Mouse (Mus musculus): Measurements from ENCODE around the gene Klf1. TPM values are rescaled to one million over a fixed set of nuclear protein-coding genes. Genes with fewer than 3 reads are reported as not detected.

Klf1 gene
- total RNA-seq, 1 experiment: 0.31 TPM

- Histone ChIP-seq H3K4me3 (ENCODE audit: insufficient read depth in 1 of 2, low read depth in 1 of 2, low read length in 2 of 2, poor library complexity in 1 of 2, severe bottlenecking in 1 of 2) (no peak overlapping the region), H3K9me3 (ENCODE audit: control insufficient read depth, insufficient read depth, low read depth, low read length) (no peaks in the 10 kb centered on the region), H3K27ac (ENCODE audit: insufficient read depth, low read depth, low read length, poor library complexity, severe bottlenecking) (no peak overlapping the region), H3K36me3 (ENCODE audit: control insufficient read depth, insufficient read depth, low read length, poor library complexity, severe bottlenecking) (peaks cover 7% of the 10 kb centered on the region), H3K9ac (ENCODE audit: insufficient read depth, low read depth, low read length, poor library complexity, severe bottlenecking) (no peak overlapping the region), H3K4me1 (ENCODE audit: control insufficient read depth in 2 of 2, insufficient read depth in 2 of 2, low read length in 2 of 2, poor library complexity in 1 of 2) (no peaks in the 10 kb centered on the region)
- TF ChIP-seq ZNF384 (IDR thresholded peaks at IDR 0.05; ENCODE audit: low read depth, low read length) (no peak), ZC3H11A (IDR thresholded peaks at IDR 0.05; ENCODE audit: borderline replicate concordance, low read depth, low read length) (no peak), MAFK (IDR thresholded peaks at IDR 0.05; ENCODE audit: insufficient read depth, low read depth, low read length) (no peak), HCFC1 (IDR thresholded peaks at IDR 0.05; ENCODE audit: borderline replicate concordance, insufficient read depth, low read length) (no peak), CHD2 (IDR thresholded peaks at IDR 0.05; ENCODE audit: low read depth, low read length) (no peak)
- no peak for DNase-seq (ENCODE audit: low read depth, low spot score)
- in situ Hi-C loops (cut with MboI; ENCODE audit: low sequenced_read_pairs in 2 of 2, unreplicated experiment in 2 of 2): no loop called here
Observed at GRCm38 (mm10) chr8:84878915-84879314, 22.8 kb upstream of the Klf1 start.

GRCm38 (mm10) chr8:84884728-84885127 is 17.0 kb upstream of the Klf1 start:
- Histone ChIP-seq H3K9ac (ENCODE audit: insufficient read depth, low read depth, low read length, poor library complexity, severe bottlenecking) (no peak overlapping the region), H3K9me3 (ENCODE audit: control insufficient read depth, insufficient read depth, low read depth, low read length) (no peaks in the 10 kb centered on the region), H3K27ac (ENCODE audit: insufficient read depth, low read depth, low read length, poor library complexity, severe bottlenecking) (no peak overlapping the region), H3K4me3 (ENCODE audit: insufficient read depth in 1 of 2, low read depth in 1 of 2, low read length in 2 of 2, poor library complexity in 1 of 2, severe bottlenecking in 1 of 2) (no peak overlapping the region), H3K4me1 (ENCODE audit: control insufficient read depth in 2 of 2, insufficient read depth in 2 of 2, low read length in 2 of 2, poor library complexity in 1 of 2) (no peaks in the 10 kb centered on the region), H3K36me3 (ENCODE audit: control insufficient read depth, insufficient read depth, low read length, poor library complexity, severe bottlenecking) (peaks cover 27% of the 10 kb centered on the region)
- in situ Hi-C loops (cut with MboI; ENCODE audit: low sequenced_read_pairs in 2 of 2, unreplicated experiment in 2 of 2): no loop called here
- no peak for TF ChIP-seq HCFC1 (IDR thresholded peaks at IDR 0.05; ENCODE audit: borderline replicate concordance, insufficient read depth, low read length)
- no peak for DNase-seq (ENCODE audit: low read depth, low spot score)

GRCm38 (mm10) chr8:84888280-84888679 is 13.4 kb upstream of the Klf1 start:
- in situ Hi-C loops (cut with MboI; ENCODE audit: low sequenced_read_pairs in 2 of 2, unreplicated experiment in 2 of 2): no loop called here
- no peak overlapping the region for H3K27ac ChIP-seq (ENCODE audit: insufficient read depth, low read depth, low read length, poor library complexity, severe bottlenecking)
- H3K4me1 ChIP-seq (ENCODE audit: control insufficient read depth in 2 of 2, insufficient read depth in 2 of 2, low read length in 2 of 2, poor library complexity in 1 of 2): no peaks in the 10 kb centered on the region; a peak in 1 of 4 replicates
- no peaks in the 10 kb centered on the region for H3K9me3 ChIP-seq (ENCODE audit: control insufficient read depth, insufficient read depth, low read depth, low read length)
- H3K36me3 ChIP-seq (ENCODE audit: control insufficient read depth, insufficient read depth, low read length, poor library complexity, severe bottlenecking): peaks cover 34% of the 10 kb centered on the region
- DNase-seq (ENCODE audit: low read depth, low spot score): no peak
- no peak overlapping the region for H3K9ac ChIP-seq (ENCODE audit: insufficient read depth, low read depth, low read length, poor library complexity, severe bottlenecking)
- TF ChIP-seq CHD2 (IDR thresholded peaks at IDR 0.05; ENCODE audit: low read depth, low read length) (no peak), HCFC1 (IDR thresholded peaks at IDR 0.05; ENCODE audit: borderline replicate concordance, insufficient read depth, low read length) (no peak), ZNF384 (IDR thresholded peaks at IDR 0.05; ENCODE audit: low read depth, low read length) (no peak), MAFK (IDR thresholded peaks at IDR 0.05; ENCODE audit: insufficient read depth, low read depth, low read length) (no peak), ZC3H11A (IDR thresholded peaks at IDR 0.05; ENCODE audit: borderline replicate concordance, low read depth, low read length) (no peak)
- H3K4me3 ChIP-seq (ENCODE audit: insufficient read depth in 1 of 2, low read depth in 1 of 2, low read length in 2 of 2, poor library complexity in 1 of 2, severe bottlenecking in 1 of 2): no peak overlapping the region

- Histone ChIP-seq H3K27ac (ENCODE audit: insufficient read depth, low read depth, low read length, poor library complexity, severe bottlenecking) (no peak overlapping the region), H3K4me3 (ENCODE audit: insufficient read depth in 1 of 2, low read depth in 1 of 2, low read length in 2 of 2, poor library complexity in 1 of 2, severe bottlenecking in 1 of 2) (no peak overlapping the region), H3K36me3 (ENCODE audit: control insufficient read depth, insufficient read depth, low read length, poor library complexity, severe bottlenecking) (peaks cover 34% of the 10 kb centered on the region), H3K9me3 (ENCODE audit: control insufficient read depth, insufficient read depth, low read depth, low read length) (no peaks in the 10 kb centered on the region), H3K9ac (ENCODE audit: insufficient read depth, low read depth, low read length, poor library complexity, severe bottlenecking) (no peak overlapping the region), H3K4me1 (ENCODE audit: control insufficient read depth in 2 of 2, insufficient read depth in 2 of 2, low read length in 2 of 2, poor library complexity in 1 of 2) (no peaks in the 10 kb centered on the region; a peak in 1 of 4 replicates)
- in situ Hi-C loops (cut with MboI; ENCODE audit: low sequenced_read_pairs in 2 of 2, unreplicated experiment in 2 of 2): no loop called here
- DNase-seq (ENCODE audit: low read depth, low spot score): no peak
- TF ChIP-seq ZNF384 (IDR thresholded peaks at IDR 0.05; ENCODE audit: low read depth, low read length) (no peak), ZC3H11A (IDR thresholded peaks at IDR 0.05; ENCODE audit: borderline replicate concordance, low read depth, low read length) (no peak), CHD2 (IDR thresholded peaks at IDR 0.05; ENCODE audit: low read depth, low read length) (no peak), HCFC1 (IDR thresholded peaks at IDR 0.05; ENCODE audit: borderline replicate concordance, insufficient read depth, low read length) (no peak), MAFK (IDR thresholded peaks at IDR 0.05; ENCODE audit: insufficient read depth, low read depth, low read length) (no peak)
Observed at GRCm38 (mm10) chr8:84889141-84889540, 12.6 kb upstream of the Klf1 start.

Data from ES-E14 (cell line).